Mouse (Mus musculus) myocyte (in vitro differentiated cells): ENCODE results near the gene Olfr1414.

Experiments
- E2F4 ChIP-seq: IDR thresholded peaks from one replicate; pipeline ENCODE4 v1.6.1; 2011; ENCODE audit warnings: mild to moderate bottlenecking, control low read depth, moderate library complexity; ENCODE audit not compliant: insufficient read depth
- MYOD1 ChIP-seq, 3 experiments: IDR thresholded peaks; one replicate each; pipeline ENCODE4 v1.6.1; 2011; ENCODE audit warnings: control low read depth in 2 of 3, low read depth in 2 of 3, mild to moderate bottlenecking in 2 of 3, moderate library complexity in 1 of 3; ENCODE audit not compliant: insufficient read length in 2 of 3, control insufficient read depth in 1 of 3
- POLR2A ChIP-seq: IDR thresholded peaks from one replicate; pipeline ENCODE4 v1.6.1; 2011; ENCODE audit warnings: low read depth, mild to moderate bottlenecking, control low read depth, moderate library complexity; ENCODE audit not compliant: insufficient read length
- POLR2AphosphoS2 ChIP-seq: IDR thresholded peaks from one replicate; pipeline ENCODE4 v1.6.1; 2011; ENCODE audit warnings: low read depth, control low read depth; ENCODE audit not compliant: insufficient read length
- TCF12 ChIP-seq: IDR thresholded peaks from one replicate; pipeline ENCODE4 v1.6.1; 2011; ENCODE audit warnings: mild to moderate bottlenecking, control low read depth; ENCODE audit not compliant: poor library complexity, insufficient read depth, severe bottlenecking

GRCm38 (mm10) chr1:92485013-92485412, 33.4 kb downstream of the Olfr1414 start, which contains the start of gene Olfr1416:
- TF ChIP-seq TCF12 (no peak), E2F4 (no peak), POLR2A (no peak), POLR2AphosphoS2 (no peak), MYOD1 (IDR thresholded peaks at IDR 0.05; ENCODE audit: control insufficient read depth in 1 of 3, insufficient read length in 2 of 3, low read depth in 2 of 3) (no peak)
